Mouse (Mus musculus) heart, adult 2 months (tissue): ENCODE measurements at regions not wholly inside any gene's neighbourhood (a gene's known extent, or its start where the extent isn't known, plus 50 kb on each side); places are given as distances from the start of the nearest gene placed in this dataset.

ENCODE experiments used
- DNase-seq, 2 experiments: peaks; one replicate each; pipeline ENCODE4 v3.0.0; 2021
- H3K27ac ChIP-seq: fragments of 200-600 bp; 2 replicates; pipeline ENCODE4 v1.8.1; 2022
- H3K27me3 ChIP-seq: fragments of 200-500 bp; 2 replicates; pipeline ENCODE4 v1.6.1; 2012; ENCODE audit warnings: mild to moderate bottlenecking, low read length, inconsistent platforms, mixed read lengths; ENCODE audit not compliant: control insufficient read depth, insufficient read depth
- H3K36me3 ChIP-seq: fragments of 200-500 bp; 2 replicates; pipeline ENCODE4 v1.6.1; 2012; ENCODE audit warnings: low read length, inconsistent platforms; ENCODE audit not compliant: control insufficient read depth, insufficient read depth
- H3K4me1 ChIP-seq: fragments of 200-500 bp; 2 replicates; pipeline ENCODE4 v1.6.1; 2011; ENCODE audit warnings: low read length; ENCODE audit not compliant: control insufficient read depth, insufficient read depth
- H3K4me3 ChIP-seq: fragments of 200-600 bp; 2 replicates; pipeline ENCODE4 v1.8.1; 2022
- H3K79me2 ChIP-seq: fragments of 200-500 bp; replicated peaks from 2 replicates; pipeline ENCODE4 v1.6.1; 2012; ENCODE audit warnings: mild to moderate bottlenecking, inconsistent platforms, low read length, moderate library complexity, mixed read lengths; ENCODE audit not compliant: control insufficient read depth, insufficient read depth
- H3K9ac ChIP-seq: fragments of 200-500 bp; 2 replicates; pipeline ENCODE4 v1.6.1; 2012; ENCODE audit warnings: low read depth, mild to moderate bottlenecking, control low read depth, inconsistent platforms, low read length, mixed read lengths
- CTCF ChIP-seq: fragments of 200-600 bp; IDR thresholded peaks from 2 replicates; pipeline ENCODE4 v1.8.1; 2022; ENCODE audit warnings: antibody characterized with exemption, mild to moderate bottlenecking, moderate library complexity
- EP300 ChIP-seq: fragments of 200-500 bp; IDR thresholded peaks from 2 replicates; pipeline ENCODE4 v1.6.1; 2011; ENCODE audit warnings: low read depth, low read length, control low read depth; ENCODE audit not compliant: insufficient read depth
- POLR2A ChIP-seq: fragments of 200-500 bp; IDR thresholded peaks from 2 replicates; pipeline ENCODE4 v1.6.1; 2011; ENCODE audit warnings: mild to moderate bottlenecking, low read depth, low read length, control low read depth; ENCODE audit not compliant: insufficient read depth
- WGBS: fragments of 180-500 bp; shearing (Covaris S2); methylation state at CpG from one replicate; pipeline ENCODE4 v1.1.7; 2018; 5-methylcytosine and 5-hydroxymethylcytosine counted together
- intact Hi-C: fragments of 180-260 bp; cut with DNase I; formaldehyde crosslinking; loops from one replicate; pipeline ENCODE4 v1.15.1; 2025

DNA sequence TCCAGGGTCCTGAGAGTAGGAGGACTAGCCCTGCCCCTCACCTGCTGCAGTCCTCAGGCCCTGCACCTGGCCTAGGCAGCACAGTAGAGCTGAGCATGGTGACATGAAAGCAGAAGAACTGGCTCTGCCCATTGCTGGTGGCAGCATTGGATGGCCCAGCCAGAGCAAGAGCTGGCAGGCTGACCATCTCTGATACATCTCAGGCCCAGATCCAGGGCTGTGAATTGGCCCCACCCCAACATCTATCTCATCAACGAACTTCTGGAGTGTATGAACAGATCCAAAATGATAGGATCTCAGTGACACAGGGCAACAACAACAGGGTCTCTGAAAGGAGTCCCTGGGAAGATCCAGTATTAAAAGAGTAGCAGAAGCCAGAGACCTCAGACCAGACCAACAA is 84.0 kb upstream of the Atp6ap2 start:
- Histone ChIP-seq H3K27me3 (no peaks in the 10 kb centered on the region), H3K27ac (no peak overlapping the region), H3K79me2 (no peaks in the 10 kb centered on the region), H3K4me3 (no peak overlapping the region), H3K36me3 (no peaks in the 10 kb centered on the region), H3K4me1 (peaks cover 2% of the 10 kb centered on the region), H3K9ac (no peak overlapping the region)
- intact Hi-C loops: no loop called here
- WGBS: 55% methylated on average over 1 of the region's 1 CpGs
- TF ChIP-seq POLR2A (no peak), CTCF (no peak), EP300 (no peak)
- DNase-seq: no peak

DNA sequence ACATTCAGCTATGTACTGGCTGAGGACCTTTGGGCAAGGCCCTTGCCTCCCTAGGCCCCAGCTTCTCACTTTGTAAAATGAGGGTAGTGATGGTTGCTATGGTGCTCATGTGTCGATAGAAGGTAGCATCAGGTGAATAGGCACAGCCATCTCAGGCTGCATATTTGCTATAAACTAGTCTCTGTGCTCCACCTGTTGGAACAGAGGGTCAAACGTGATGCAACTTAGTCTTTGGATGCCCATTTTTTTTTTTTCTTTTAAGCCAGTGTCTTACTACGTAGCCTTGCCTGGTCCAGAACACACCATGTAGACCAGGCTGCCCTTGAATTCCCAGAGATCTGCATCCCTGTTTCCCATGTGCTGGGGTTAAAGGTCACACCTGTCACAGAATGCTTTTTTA is 76.5 kb upstream of the Atp6ap2 start:
- no peaks in the 10 kb centered on the region for H3K27me3 ChIP-seq
- WGBS: 61% methylated on average over 3 of the region's 3 CpGs
- no peak overlapping the region for H3K4me3 ChIP-seq
- no peaks in the 10 kb centered on the region for H3K79me2 ChIP-seq
- TF ChIP-seq POLR2A (no peak), CTCF (peak; percentile 24), EP300 (no peak)
- intact Hi-C loops: no loop called here
- H3K9ac ChIP-seq: no peak overlapping the region
- no peak for DNase-seq
- no peaks in the 10 kb centered on the region for H3K36me3 ChIP-seq
- H3K27ac ChIP-seq: no peak overlapping the region
- no peaks in the 10 kb centered on the region for H3K4me1 ChIP-seq

DNA sequence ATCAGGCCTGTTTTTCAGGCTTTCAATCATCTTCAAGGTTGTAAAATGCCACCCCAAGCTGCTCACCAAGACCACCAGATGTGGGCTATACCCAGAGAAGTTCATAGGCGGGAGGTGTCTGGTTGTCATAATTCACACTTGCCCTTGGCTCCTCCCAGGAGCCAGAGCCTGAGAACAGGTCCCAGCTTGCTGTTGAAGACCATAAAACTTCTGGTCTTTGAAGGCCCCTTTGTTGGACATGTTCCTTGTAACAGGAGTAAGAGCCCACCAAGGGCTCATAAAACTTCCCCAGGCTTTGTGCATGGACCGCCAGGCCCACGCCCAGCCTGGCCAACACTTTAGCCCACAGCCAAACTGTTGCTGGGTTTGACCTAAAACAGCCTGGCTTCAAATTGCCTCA is 62.6 kb upstream of the Atp6ap2 start:
- H3K4me3 ChIP-seq: no peak overlapping the region
- no peaks in the 10 kb centered on the region for H3K79me2 ChIP-seq
- no peak overlapping the region for H3K9ac ChIP-seq
- DNase-seq: no peak
- no peak for TF ChIP-seq EP300
- TF ChIP-seq CTCF: no peak
- TF ChIP-seq POLR2A: no peak
- intact Hi-C loops: no loop called here
- no peaks in the 10 kb centered on the region for H3K4me1 ChIP-seq
- WGBS: 88% methylated on average over 3 of the region's 3 CpGs
- H3K27me3 ChIP-seq: no peaks in the 10 kb centered on the region
- H3K27ac ChIP-seq: no peak overlapping the region
- no peaks in the 10 kb centered on the region for H3K36me3 ChIP-seq

- intact Hi-C loops: no loop called here
- no peak overlapping the region for H3K27ac ChIP-seq
- WGBS: 52% methylated on average over 6 of the region's 6 CpGs
- no peak for DNase-seq
- H3K9ac ChIP-seq: no peak overlapping the region
- TF ChIP-seq POLR2A (no peak), EP300 (no peak), CTCF (no peak)
- H3K4me1 ChIP-seq: no peaks in the 10 kb centered on the region
- H3K79me2 ChIP-seq: no peaks in the 10 kb centered on the region
- H3K36me3 ChIP-seq: no peaks in the 10 kb centered on the region
- no peak overlapping the region for H3K4me3 ChIP-seq
- no peaks in the 10 kb centered on the region for H3K27me3 ChIP-seq
Observed at GRCm38 (mm10) chrX:12530406-12531311, 56.9 kb upstream of the Atp6ap2 start.
